Mouse (Mus musculus) cerebellum, adult 2 months (tissue): ENCODE data around the gene Krt23. TPM values are rescaled to one million over a fixed set of nuclear protein-coding genes. Genes with fewer than 3 reads are reported as not detected.

Source experiments
- DNase-seq, 2 experiments: peaks; one replicate each; pipeline ENCODE4 v3.0.0; 2021
- H3K27ac ChIP-seq: fragments of 200-500 bp; 2 replicates; pipeline ENCODE4 v1.5.1; 2012; ENCODE audit warnings: low read length, control low read depth, inconsistent platforms; ENCODE audit not compliant: insufficient read depth
- H3K27me3 ChIP-seq: fragments of 200-500 bp; 2 replicates; pipeline ENCODE4 v1.6.1; 2012; ENCODE audit warnings: inconsistent platforms, mild to moderate bottlenecking, low read length, moderate library complexity; ENCODE audit not compliant: control insufficient read depth, insufficient read depth
- H3K4me1 ChIP-seq: fragments of 200-500 bp; 2 replicates; pipeline ENCODE4 v1.6.1; 2011; ENCODE audit warnings: low read length; ENCODE audit not compliant: control insufficient read depth, insufficient read depth
- H3K4me3 ChIP-seq: fragments of 200-500 bp; replicated peaks from 2 replicates; pipeline ENCODE3; 2011; ENCODE audit warnings: mild to moderate bottlenecking, low read depth, low read length, control low read depth; ENCODE audit not compliant: insufficient read depth
- CTCF ChIP-seq: fragments of 200-500 bp; IDR thresholded peaks from 2 replicates; pipeline ENCODE4 v1.5.1; 2011; ENCODE audit warnings: low read depth, mild to moderate bottlenecking, control low read depth, low read length, moderate library complexity, borderline replicate concordance; ENCODE audit not compliant: insufficient read depth
- POLR2A ChIP-seq: fragments of 200-500 bp; IDR thresholded peaks from 2 replicates; pipeline ENCODE4 v1.6.1; 2011; ENCODE audit warnings: low read length, control low read depth, borderline replicate concordance; ENCODE audit not compliant: insufficient read depth
- WGBS: fragments of 180-500 bp; shearing (Covaris S2); methylation state at CpG from one replicate; pipeline ENCODE4 v1.1.7; 2018; 5-methylcytosine and 5-hydroxymethylcytosine counted together
- polyA plus RNA-seq: library from polyadenylated mRNA; depleted of rRNA; stranded (reverse); fragments of >200 nt; gene quantifications from 2 replicates; pipeline ENCODE4 v1.2.3, GENCODE M21; 2012

Krt23 gene
- polyA plus RNA-seq, 1 experiment, result 0.08 TPM

DNA sequence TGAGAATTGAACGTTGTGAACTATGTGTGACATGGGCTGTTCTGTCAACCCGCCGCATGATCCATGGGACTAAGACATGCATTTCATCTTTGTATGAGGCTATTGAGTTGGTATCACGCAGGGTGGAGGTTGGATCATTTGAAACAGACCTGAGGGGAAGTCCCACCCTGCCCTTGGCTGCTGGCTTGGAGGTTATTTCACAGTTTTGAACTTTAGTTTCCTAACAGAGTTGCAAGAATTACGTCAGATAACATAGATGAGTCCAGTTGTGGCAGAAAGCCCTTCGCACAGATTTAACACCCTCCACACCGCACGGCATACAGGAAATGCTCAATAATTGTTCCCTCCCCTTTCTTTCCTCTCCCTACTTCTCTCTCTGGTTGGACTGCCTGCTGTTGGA, 1.9 kb downstream of the Krt23 start:
- 89% methylated on average over 8 of the region's 8 CpGs for WGBS
- Histone ChIP-seq H3K27ac (no peak overlapping the region), H3K27me3 (no peaks in the 10 kb centered on the region), H3K4me1 (no peaks in the 10 kb centered on the region; the same call in 1 of the 2 replicates), H3K4me3 (no peak overlapping the region)
- no peak for TF ChIP-seq POLR2A
- no peak for TF ChIP-seq CTCF
- no peak for DNase-seq

- Histone ChIP-seq H3K27me3 (no peaks in the 10 kb centered on the region), H3K27ac (no peak overlapping the region), H3K4me3 (no peak overlapping the region), H3K4me1 (no peaks in the 10 kb centered on the region; the same call in 1 of the 2 replicates)
- 62% methylated on average over 4 of the region's 4 CpGs for WGBS
- no peak for TF ChIP-seq POLR2A
- TF ChIP-seq CTCF, result no peak
- no peak for DNase-seq
Observed at GRCm38 (mm10) chr11:99490624-99491023, 2.3 kb downstream of the Krt23 start.

DNA sequence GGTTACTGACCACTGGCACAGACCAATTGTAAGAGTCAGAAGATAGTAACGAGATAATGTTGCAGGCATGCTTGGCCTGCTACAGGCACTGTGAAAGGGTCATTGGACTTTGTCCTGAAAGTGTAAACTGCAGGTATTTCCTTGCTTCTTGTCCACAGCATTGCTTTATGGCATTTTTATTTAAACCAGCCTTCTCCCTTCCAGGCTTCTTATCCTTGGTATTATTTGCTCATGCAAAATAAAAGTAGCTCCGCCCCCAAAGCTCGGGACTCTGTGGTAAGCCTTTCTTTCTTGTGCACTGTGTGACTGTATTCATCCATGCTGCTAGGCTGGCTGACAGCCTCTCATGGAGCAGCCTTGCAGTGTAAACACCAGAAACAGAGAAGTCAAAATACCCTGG, 3.7 kb downstream of the Krt23 start:
- DNase-seq, result no peak
- Histone ChIP-seq H3K4me3 (no peak overlapping the region), H3K27me3 (no peaks in the 10 kb centered on the region), H3K4me1 (no peaks in the 10 kb centered on the region; the same call in 1 of the 2 replicates), H3K27ac (no peak overlapping the region)
- TF ChIP-seq CTCF, result no peak
- no peak for TF ChIP-seq POLR2A
- WGBS, result 48% methylated on average over 3 of the region's 3 CpGs

GRCm38 (mm10) chr11:99474981-99475380, 18.0 kb downstream of the Krt23 start:
- H3K4me3 ChIP-seq, result no peak overlapping the region
- H3K4me1 ChIP-seq, result no peaks in the 10 kb centered on the region
- no peak overlapping the region for H3K27ac ChIP-seq
- WGBS, result 70% methylated on average over 3 of the region's 3 CpGs
- H3K27me3 ChIP-seq, result no peaks in the 10 kb centered on the region
- no peak for DNase-seq
- TF ChIP-seq CTCF, result no peak
- no peak for TF ChIP-seq POLR2A

- no peak for DNase-seq
- no peak for TF ChIP-seq POLR2A
- TF ChIP-seq CTCF, result no peak
- 71% methylated on average over 6 of the region's 6 CpGs for WGBS
Observed at GRCm38 (mm10) chr11:99473433-99473832, 19.5 kb downstream of the Krt23 start.

DNA sequence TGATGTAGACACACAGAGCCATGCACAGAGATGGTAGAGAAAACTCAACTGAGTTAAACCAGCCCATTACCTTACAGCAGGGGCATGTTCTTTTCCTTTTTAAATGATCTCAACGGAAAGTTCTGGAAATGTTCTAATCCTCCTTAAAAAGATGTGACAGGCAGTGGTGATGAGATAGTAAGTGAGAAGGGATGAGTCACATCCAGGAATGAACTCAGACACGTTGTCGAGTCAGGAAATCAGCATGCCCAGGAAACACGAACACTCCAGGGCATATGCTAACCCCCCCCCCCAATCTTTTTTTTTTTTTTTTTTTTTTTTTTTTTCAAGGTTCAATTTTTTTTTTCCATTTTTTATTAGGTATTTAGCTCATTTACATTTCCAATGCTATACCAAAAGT, 20.5 kb downstream of the Krt23 start:
- 76% methylated on average over 4 of the region's 4 CpGs for WGBS
- Histone ChIP-seq H3K27ac (no peak overlapping the region), H3K4me3 (no peak overlapping the region), H3K4me1 (no peaks in the 10 kb centered on the region), H3K27me3 (no peaks in the 10 kb centered on the region)
- DNase-seq, result no peak
- no peak for TF ChIP-seq CTCF
- TF ChIP-seq POLR2A, result no peak

More at GRCm38 (mm10) chr11:99473433-99473832, 19.5 kb downstream of the Krt23 start:
- Histone ChIP-seq H3K4me1 (no peaks in the 10 kb centered on the region), H3K27ac (no peak overlapping the region), H3K4me3 (no peak overlapping the region), H3K27me3 (no peaks in the 10 kb centered on the region)

DNA sequence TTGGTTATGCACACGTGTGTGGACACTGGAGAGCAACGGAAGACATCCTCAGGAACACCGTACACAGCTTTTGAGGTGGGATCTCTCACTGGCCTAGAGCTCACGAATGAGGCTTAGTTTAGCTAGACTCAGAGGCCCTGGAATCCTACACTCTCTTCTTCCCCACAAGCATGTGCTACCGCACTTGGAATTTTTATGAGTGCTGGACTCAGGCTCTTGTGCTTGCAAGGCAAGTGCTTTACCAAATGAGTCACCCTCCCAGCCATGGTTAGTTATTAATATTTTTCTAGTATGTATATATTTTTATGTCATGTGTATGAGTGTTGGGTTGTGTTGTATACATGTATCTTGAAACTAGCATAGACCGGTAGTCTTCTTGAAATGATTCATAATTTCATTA, 21.0 kb downstream of the Krt23 start:
- TF ChIP-seq CTCF, result no peak
- no peak for TF ChIP-seq POLR2A
- Histone ChIP-seq H3K4me1 (no peaks in the 10 kb centered on the region), H3K27ac (no peak overlapping the region), H3K27me3 (no peaks in the 10 kb centered on the region), H3K4me3 (no peak overlapping the region)
- 93% methylated on average over 6 of the region's 6 CpGs for WGBS
- no peak for DNase-seq

GRCm38 (mm10) chr11:99469228-99469627, 23.7 kb downstream of the Krt23 start:
- WGBS, result 88% methylated on average over 4 of the region's 4 CpGs

More at GRCm38 (mm10) chr11:99469228-99469627, 23.7 kb downstream of the Krt23 start:
- TF ChIP-seq POLR2A (no peak), CTCF (no peak)
- DNase-seq, result no peak
- H3K4me3 ChIP-seq, result no peak overlapping the region
- H3K27ac ChIP-seq, result no peak overlapping the region
- H3K27me3 ChIP-seq, result no peaks in the 10 kb centered on the region
- no peaks in the 10 kb centered on the region for H3K4me1 ChIP-seq
